Mouse (Mus musculus) forelimb bud, embryonic 11.5 days (tissue): ENCODE data around the gene Kctd13.

ENCODE experiments used
- DNase-seq: peaks from one replicate; pipeline ENCODE4 v3.0.0-alpha.2; 2012; ENCODE audit warnings: low read depth, low spot score

Kctd13 gene

DNA sequence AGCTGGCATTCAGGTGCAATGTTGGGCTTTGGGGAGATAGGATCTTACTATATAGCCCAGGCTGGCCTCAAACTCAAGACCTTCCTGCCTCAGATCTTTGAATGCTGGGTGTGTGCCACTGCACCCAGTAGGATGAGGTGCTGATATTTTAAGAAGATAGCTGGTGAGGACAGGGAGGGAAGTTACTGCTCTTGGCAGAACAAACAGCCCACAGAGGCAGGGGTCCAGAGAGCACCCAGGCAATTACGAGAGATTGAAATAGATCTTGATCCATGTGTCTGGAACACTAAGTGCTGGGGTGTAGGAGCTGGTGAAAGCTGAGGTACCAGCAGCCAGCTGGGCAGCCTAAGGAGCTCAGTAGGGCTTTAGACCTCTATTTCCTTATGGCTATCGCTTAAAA lies 52.9 kb downstream of the Kctd13 start:
- DNase-seq: no peak

DNA sequence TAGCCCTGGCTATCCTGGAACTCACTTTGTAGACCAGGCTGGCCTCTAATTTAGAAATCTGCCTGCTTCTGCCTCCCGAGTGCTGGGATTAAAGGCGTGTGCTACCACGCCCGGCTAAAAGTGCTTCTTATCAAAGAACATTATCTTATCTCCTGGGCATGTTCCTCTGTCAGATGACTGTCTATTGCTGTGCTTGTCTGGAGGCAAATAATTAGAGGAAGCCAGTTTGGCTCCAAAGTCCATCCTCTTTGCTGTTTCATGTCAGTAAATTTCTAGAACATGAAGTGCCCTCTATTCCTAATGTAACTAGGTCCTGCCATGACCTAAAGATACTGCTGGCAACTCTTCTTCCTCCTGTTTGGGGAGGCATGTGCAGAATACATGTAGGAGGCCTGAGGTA lies 53.4 kb downstream of the Kctd13 start:
- no peak for DNase-seq

DNA sequence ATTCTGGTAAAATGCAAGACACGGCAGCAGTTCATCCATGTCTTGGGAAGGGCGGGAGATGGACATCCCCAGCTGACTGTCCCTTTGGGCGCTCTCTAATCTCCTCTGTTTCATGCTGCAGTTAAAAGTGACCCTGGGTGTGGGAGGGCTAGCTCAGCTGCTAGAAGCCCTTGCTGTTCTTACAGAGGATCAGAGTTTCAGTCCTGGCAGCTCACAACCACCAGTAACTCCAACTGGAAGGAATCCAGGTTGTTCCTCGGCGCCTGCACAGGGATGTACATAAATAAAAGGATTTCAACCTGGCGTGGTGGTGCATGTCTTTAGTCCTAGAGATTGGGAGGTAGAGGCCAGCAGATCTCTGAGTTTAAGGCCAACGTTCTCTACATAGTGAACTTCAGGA lies 54.4 kb downstream of the Kctd13 start:
- no peak for DNase-seq

DNA sequence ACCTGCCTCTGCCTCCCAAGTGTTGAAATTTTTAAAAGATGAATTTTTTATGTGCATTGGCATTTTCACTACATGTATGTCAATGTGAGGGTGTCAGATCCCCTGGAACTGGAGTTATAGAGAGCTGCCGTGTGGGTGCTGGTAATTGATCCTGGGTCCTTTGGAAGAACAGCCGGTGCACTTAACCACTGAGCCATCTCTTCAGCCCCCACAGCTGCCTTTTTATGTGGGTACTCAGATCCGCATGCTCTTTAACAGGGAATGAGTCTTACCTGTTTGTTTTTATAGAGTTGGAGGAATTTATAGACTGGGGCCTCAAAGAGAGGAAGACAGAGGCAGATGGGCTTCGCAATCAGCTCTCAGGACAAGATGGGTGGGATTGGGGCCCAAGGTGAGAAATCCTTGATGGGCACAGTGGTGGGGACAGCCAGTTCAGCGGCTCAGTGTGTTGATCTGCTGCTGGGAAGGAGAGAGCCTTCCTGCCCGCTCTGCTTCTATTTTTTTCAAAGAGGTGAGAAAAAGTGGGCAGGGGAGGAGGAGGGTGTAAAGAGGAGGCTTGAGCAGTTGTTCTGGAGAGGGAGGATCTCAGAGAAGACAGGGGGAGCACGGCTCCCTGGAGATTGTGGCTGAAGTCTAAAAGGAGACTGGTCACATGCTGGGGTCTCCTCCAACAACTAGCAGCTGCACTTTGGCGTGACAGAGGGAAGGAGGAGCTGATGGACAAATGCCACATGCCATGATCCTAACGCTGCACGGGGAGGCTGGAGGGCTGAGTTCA lies 56.2 kb downstream of the Kctd13 start:
- no peak for DNase-seq

DNA sequence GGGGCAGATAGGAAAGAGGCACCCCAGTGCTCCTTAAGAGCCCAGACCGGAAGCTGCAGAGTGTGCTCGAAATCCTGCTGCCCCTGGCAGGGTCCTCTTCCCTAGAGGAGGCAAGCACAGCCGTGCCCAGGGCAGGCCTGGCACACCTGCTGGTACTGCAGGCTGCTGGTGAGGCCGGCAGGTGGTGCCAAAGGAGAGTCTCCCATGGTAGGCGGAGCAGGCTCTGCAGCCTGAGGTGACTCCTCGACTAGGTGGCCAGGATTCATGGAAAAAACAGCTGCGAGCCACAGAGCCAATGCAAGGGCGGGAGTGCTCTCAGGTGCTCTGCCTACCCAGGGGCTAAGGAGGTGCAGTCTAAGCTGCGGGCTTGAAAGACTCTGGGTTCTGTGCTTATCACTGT lies 57.6 kb downstream of the Kctd13 start:
- no peak for DNase-seq

DNA sequence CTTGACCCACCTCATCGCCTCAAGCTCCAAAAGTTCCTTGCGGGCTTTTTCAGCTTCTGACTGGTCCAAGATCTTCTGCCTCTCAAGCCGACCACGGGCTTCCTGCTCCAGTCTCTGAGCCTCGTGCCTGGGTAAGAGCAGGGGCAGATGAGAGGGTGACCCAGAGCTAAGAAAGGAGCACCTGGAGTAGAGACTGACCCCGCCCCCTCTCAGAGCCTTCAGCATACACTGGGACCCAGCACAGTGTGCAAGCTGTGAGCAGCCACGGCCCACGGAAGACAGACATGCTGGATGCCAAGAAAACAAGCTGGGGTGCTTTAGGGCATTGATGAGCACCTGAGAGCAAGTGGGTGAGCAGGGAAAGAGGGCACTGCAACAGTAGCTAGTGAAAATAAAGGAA lies 60.1 kb downstream of the Kctd13 start:
- no peak for DNase-seq
